Mouse (Mus musculus): ENCODE results near the gene Gm49366.
"Not testable (repeated sequence)": the region's sequence is repeated elsewhere in the genome, so short reads cannot be mapped to it uniquely, and the experiment has no call there.

Gene Gm49366

DNA sequence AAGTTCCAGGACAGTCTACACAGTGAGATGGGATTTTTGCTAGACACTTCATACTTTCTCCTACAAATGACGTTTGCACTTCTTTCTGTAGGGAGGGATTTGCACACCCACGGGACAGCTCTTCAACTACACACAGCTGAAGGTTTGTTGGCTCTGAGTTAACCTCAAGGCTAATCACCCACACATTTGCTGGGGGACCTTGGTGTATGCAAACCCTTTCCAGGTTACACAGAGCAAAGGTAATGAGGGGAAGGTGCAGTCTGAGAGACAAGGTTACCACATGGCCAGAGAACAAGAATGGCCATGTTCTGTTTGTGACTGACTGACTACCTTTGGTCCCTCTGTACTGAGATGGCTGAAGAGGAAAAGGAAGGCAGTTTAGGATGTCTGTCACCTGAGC lies 45.1 kb downstream of the Gm49366 start:
- no peak for DNase-seq (ENCODE audit: low read depth)

DNA sequence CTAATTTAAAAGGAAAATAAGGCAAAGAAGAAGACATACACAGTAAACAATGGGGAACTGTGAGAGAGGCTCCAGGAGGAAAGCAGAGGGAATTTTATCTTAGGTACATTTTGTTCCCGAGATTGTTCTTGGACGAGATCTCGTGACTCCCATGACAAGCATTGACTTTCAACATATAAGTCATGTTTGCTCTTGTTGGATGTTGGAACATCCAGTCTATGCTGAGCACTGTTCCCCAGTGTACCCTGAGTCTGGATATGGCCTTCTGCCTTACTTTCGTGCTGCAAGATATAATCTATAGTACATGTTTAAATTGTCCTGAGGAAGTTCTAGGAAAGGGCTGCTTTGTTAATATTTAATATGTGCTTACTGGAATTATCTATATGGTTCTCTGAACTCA lies 45.8 kb downstream of the Gm49366 start:
- DNase-seq (ENCODE audit: low read depth) = no peak

DNA sequence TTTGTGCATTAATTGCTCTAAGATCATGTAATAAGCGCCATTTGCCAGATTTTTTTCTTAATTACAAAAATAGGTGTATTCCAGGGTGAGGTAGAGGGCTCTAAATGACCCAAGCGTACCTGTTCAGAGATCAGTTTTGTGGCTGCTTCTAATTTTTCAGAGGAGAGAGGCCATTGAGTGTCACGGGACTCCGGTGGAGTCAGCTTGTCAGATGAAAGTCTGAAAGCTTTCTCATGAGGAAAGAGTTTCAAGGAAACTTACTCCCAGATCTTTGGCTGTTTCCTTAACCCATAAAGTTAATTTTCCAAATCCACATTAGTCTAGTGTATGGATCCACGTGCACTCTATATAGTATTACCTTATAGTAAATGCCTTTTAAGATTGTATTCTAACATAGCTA lies 55.9 kb downstream of the Gm49366 start:
- DNase-seq (ENCODE audit: low read depth) = not testable (repeated sequence)

DNA sequence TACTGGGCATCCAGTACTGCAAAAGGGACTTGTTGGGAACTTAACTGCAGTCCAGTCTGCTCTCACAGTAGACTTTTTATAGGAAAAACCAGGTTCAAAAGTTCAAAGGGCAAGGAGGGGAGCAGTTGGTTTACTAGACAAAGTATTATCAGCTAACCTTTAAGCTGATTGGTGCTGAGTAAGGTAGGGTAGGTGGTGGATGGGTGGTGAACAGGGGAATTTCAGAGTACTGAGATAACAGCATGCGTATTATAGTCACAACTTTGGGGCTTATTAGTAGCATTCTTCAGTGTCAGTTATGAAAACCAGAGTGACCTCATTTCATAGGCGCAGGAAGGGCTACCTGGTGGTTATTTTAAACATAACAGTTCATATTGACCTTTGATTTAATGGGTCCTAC lies 60.9 kb downstream of the Gm49366 start:
- no peak for DNase-seq (ENCODE audit: low read depth)

DNA sequence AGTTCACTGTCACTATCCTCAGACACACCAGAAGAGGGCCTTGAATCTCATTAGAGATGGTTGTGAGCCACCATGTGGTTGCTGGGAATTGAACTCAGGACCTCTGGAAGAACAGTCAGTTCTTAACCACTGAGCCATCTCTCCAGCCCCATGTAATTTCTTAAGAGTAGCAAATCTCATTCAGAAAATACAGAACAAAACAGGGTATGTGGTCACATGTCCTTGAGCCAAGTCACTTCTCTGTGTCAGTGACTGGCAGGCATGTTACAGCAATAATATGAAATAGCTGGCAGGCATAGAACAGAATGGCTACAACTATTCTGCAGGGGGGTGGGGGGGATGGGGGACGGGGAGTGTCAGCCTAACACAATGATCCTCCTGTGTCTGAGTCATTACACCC lies 61.3 kb downstream of the Gm49366 start:
- DNase-seq (ENCODE audit: low read depth) = no peak

DNA sequence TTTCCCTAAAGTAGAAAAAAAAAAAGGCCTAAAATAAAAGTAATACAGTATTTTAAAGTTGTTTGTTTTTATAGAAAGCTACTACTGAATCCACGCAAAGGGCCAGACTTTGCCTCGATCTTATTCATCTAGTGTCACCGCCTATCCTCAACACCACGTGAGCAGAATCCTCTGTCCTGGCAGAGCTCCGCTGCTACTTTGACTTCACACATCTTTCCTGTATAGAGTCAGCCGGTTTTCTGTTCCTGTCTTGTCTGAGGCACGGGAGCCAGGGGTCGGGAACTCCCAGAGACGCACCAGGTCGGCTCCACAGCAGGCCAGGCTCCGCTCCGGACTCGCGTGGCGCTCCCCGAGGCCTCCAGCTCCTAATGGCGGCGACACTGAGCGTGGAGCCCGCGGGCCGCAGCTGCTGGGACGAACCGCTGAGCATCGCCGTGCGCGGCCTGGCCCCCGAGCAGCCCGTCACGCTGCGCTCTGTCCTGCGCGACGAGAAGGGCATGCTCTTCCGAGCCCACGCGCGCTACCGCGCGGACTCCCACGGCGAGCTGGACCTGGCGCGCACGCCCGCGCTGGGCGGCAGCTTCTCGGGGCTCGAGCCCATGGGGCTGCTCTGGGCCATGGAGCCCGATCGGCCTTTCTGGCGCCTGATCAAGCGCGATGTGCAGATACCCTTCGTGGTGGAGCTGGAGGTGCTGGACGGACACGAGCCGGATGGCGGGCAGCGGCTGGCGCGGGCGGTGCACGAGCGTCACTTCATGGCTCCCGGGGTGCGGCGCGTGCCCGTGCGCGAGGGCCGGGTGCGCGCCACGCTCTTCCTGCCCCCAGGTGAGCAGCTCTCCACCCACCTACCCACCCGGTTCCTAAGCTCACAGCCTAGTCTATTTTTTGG lies 62.1 kb downstream of the Gm49366 start, which contains the start of gene Acot6:
TSS of gene Acot6 (plus strand) at position 51 of the 889 bp plus-strand sequence.
- DNase-seq (ENCODE audit: low read depth) = not testable (repeated sequence)

DNA sequence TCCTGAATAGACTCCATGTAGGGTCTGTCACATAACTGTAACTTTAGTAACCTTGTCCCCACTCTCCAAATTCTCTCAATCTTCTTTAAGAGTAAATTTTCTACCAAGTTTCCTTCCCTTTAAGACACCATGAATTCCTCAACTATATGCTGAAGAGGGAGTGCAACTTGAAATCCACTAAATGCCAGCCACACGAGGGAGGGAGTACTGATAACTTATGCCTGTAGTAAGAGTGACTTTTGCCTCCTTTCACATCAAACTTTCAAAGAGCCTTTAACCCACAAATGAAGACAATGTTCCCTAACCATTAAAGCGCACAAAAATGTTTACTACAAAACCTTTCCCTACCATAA lies 62.7 kb downstream of the Gm49366 start:
- no peak for DNase-seq (ENCODE audit: low read depth)

DNA sequence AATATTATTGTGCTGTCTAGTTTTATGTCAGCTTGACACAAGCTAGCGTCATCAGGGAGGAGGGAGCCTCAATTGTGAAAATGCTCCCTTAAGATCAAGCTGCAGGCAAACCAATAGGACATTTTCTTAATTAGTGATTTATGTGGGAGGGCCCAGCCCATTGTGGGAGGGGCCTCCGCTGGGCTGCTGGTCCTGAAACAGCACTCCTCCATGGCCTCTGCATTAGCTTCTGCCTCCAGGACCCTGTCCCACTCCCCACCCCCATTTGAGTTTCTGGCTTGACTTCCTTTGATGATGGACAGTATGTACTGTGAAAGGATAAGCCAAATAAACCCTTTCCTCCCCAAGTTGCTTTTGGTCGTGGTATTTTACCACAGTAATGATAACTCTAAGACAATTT lies 68.3 kb downstream of the Gm49366 start:
- no peak for DNase-seq (ENCODE audit: low read depth)

DNA sequence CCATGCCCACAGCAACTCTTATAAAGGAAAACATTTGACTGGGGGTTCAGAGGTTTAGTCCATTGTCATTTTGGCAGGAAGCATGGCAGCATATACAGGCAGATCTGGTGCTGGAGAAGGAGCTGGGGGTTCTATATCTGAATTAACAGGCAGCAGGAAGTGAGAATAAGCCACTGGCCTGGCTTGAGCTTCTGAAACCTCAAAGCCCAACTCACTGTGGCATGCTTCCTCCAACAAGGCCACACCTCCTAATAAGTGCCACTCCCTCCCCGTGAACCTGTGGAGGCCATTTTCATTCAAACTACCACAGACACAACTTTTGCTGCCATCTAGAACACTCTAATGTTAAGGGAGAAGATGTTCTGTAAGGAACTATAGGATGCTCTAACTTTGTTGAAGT lies 69.0 kb downstream of the Gm49366 start:
- no peak for DNase-seq (ENCODE audit: low read depth)

All from c-Kit-positive CD71-negative TER-119-negative erythroid progenitor cells, embryonic 14.5 days (primary cell).